Mouse (Mus musculus) forebrain, embryonic 12.5 days (tissue): Measurements from ENCODE around the gene Gm17334. TPM values are rescaled to one million over a fixed set of nuclear protein-coding genes. Genes with fewer than 3 reads are reported as not detected.

Experiments
- ATAC-seq: fragments of 200-750 bp; cut with Nextera tagmentation; 2 replicates; pipeline ENCODE4 v1.8.0; 2017; ENCODE audit warnings: moderate TSS enrichment; ENCODE audit not compliant: low FRiP score
- H3K27ac ChIP-seq: fragments of 300-500 bp; sonication (generic); 2 replicates; pipeline ENCODE4 v1.5.1; 2016; ENCODE audit warnings: mild to moderate bottlenecking
- H3K27me3 ChIP-seq: fragments of 300-500 bp; sonication (generic); 2 replicates; pipeline ENCODE4 v1.6.1; 2016; ENCODE audit warnings: mild to moderate bottlenecking
- H3K36me3 ChIP-seq: fragments of 300-500 bp; sonication (generic); replicated peaks from 2 replicates; pipeline ENCODE4 v1.6.1; 2016; ENCODE audit warnings: mild to moderate bottlenecking
- H3K4me1 ChIP-seq: fragments of 300-500 bp; sonication (generic); 2 replicates; pipeline ENCODE4 v1.6.1; 2016
- H3K4me2 ChIP-seq: fragments of 300-500 bp; sonication (generic); 2 replicates; pipeline ENCODE4 v1.6.1; 2016; ENCODE audit warnings: mild to moderate bottlenecking, moderate library complexity
- H3K4me3 ChIP-seq: fragments of 300-500 bp; sonication (generic); replicated peaks from 2 replicates; pipeline ENCODE4 v1.5.1; 2016; ENCODE audit warnings: mild to moderate bottlenecking
- H3K9ac ChIP-seq: fragments of 300-500 bp; sonication (generic); 2 replicates; pipeline ENCODE4 v1.6.1; 2016; ENCODE audit warnings: mild to moderate bottlenecking
- H3K9me3 ChIP-seq: fragments of 300-500 bp; sonication (generic); 2 replicates; pipeline ENCODE4 v1.6.1; 2016
- WGBS: fragments of 180-500 bp; shearing (Covaris S2); methylation state at CpG from one replicate; pipeline ENCODE4 v1.1.7; 2016; 5-methylcytosine and 5-hydroxymethylcytosine counted together
- microRNA-seq: library from miRNA; unstranded; fragments of <30 nt; microRNA quantifications from one replicate; pipeline ENCODE4, GENCODE M21; 2017
- polyA plus RNA-seq: library from polyadenylated mRNA; unstranded; fragments of >200 nt; fragmentation: Nextera tagmentation; extraction: Ambion mirVana; gene quantifications from 2 replicates; pipeline ENCODE4 v1.2.1, GENCODE M21; 2016

The Gm17334 gene
- polyA plus RNA-seq, 1 experiment from 2014 or later, result not detected

- Histone ChIP-seq H3K4me2 (no peak overlapping the region), H3K36me3 (no peaks in the 10 kb centered on the region), H3K27me3 (no peaks in the 10 kb centered on the region), H3K27ac (no peak overlapping the region), H3K9ac (no peak overlapping the region), H3K4me3 (no peak overlapping the region), H3K4me1 (no peaks in the 10 kb centered on the region), H3K9me3 (no peaks in the 10 kb centered on the region)
- WGBS, result 95% methylated on average over 7 of the region's 7 CpGs
- ATAC-seq, result no peak
These were observed 41.5 kb downstream of the Gm17334 start for GRCm38 (mm10) chr11:53731457-53731856.

Small RNA genes lying within 50 kb of the gene (microRNA-seq; reads per million reads assigned to microRNA genes)
- gene Mir7671, result not detected

Other genes with a start within 250 kb of the Gm17334 start
- 120 and 145 TPM in 2 replicates for gene Kif3a, start 205.8 kb downstream of the Gm17334 start, polyA plus RNA-seq
- 1.4 and 2.6 TPM in 2 replicates for gene Il4, start 154.5 kb downstream of the Gm17334 start, polyA plus RNA-seq
- gene Il13, start 138.5 kb downstream of the Gm17334 start, polyA plus RNA-seq, result not detected in 2 replicates
- gene Rad50, start 65.9 kb downstream of the Gm17334 start, polyA plus RNA-seq, result 23.4 and 24.6 TPM in 2 replicates
- gene Il5, start 52.4 kb downstream of the Gm17334 start, polyA plus RNA-seq, result not detected in 2 replicates
- gene Irf1, start 3.2 kb downstream of the Gm17334 start, polyA plus RNA-seq, result 3.6 and 3.9 TPM in 2 replicates
- 0.36 TPM in 1 of 2 replicates, not detected in the other for gene Gm12216, start 86.1 kb upstream of the Gm17334 start, polyA plus RNA-seq
- gene Slc22a5, start 118.5 kb upstream of the Gm17334 start, polyA plus RNA-seq, result 7.8 and 7.9 TPM in 2 replicates
- gene Slc22a21, start 207.1 kb upstream of the Gm17334 start, polyA plus RNA-seq, result 1.4 and 2.7 TPM in 2 replicates